Mouse (Mus musculus): ENCODE data around the gene Acnat1. TPM values are rescaled to one million over a fixed set of nuclear protein-coding genes. Genes with fewer than 3 reads are reported as not detected.
A peak's percentile ranks its signal among the peaks of the same experiment; 100 is the strongest.
"Not testable (repeated sequence)": the region's sequence is repeated elsewhere in the genome, so short reads cannot be mapped to it uniquely, and the experiment has no call there.

Acnat1 gene
- 0.09 TPM in 1 of 2 replicates, not detected in the other for total RNA-seq (2017)

- ATAC-seq (replicated peaks; ENCODE audit: low read depth, poor library complexity, severe bottlenecking) = no peak
Measured at GRCm38 (mm10) chr4:49473435-49474100, at the start of gene Acnat1. Acnat1 (minus strand) TSS chr4:49473912.

- ATAC-seq (replicated peaks; ENCODE audit: low read depth, poor library complexity, severe bottlenecking) = no peak
Measured at GRCm38 (mm10) chr4:49522576-49522975, 48.9 kb upstream of the Acnat1 start.

GRCm38 (mm10) chr4:49521346-49521745 lies 47.6 kb upstream of the Acnat1 start:
- peak; percentile 51 for ATAC-seq (replicated peaks; ENCODE audit: low read depth, poor library complexity, severe bottlenecking)

GRCm38 (mm10) chr4:49520572-49521340 lies 47.0 kb upstream of the Acnat1 start, which contains the start of the genes Mrpl50 and Zfp189:
Mrpl50 (minus strand) TSS chr4:49521093.
Zfp189 (plus strand) TSS chr4:49521176.
- peak; percentile 96 for ATAC-seq (replicated peaks; ENCODE audit: low read depth, poor library complexity, severe bottlenecking)

- no peak for ATAC-seq (replicated peaks; ENCODE audit: low read depth, poor library complexity, severe bottlenecking)
Measured at GRCm38 (mm10) chr4:49519476-49519875, 45.8 kb upstream of the Acnat1 start.

GRCm38 (mm10) chr4:49514441-49514840 lies 40.7 kb upstream of the Acnat1 start:
- no peak for ATAC-seq (replicated peaks; ENCODE audit: low read depth, poor library complexity, severe bottlenecking)

GRCm38 (mm10) chr4:49512636-49513035 lies 38.9 kb upstream of the Acnat1 start:
- no peak for ATAC-seq (replicated peaks; ENCODE audit: low read depth, poor library complexity, severe bottlenecking)

- ATAC-seq (replicated peaks; ENCODE audit: low read depth, poor library complexity, severe bottlenecking) = not testable (repeated sequence)
Measured at GRCm38 (mm10) chr4:49510236-49510835, 36.6 kb upstream of the Acnat1 start.

GRCm38 (mm10) chr4:49509183-49509582 lies 35.5 kb upstream of the Acnat1 start:
- no peak for ATAC-seq (replicated peaks; ENCODE audit: low read depth, poor library complexity, severe bottlenecking)

- ATAC-seq (replicated peaks; ENCODE audit: low read depth, poor library complexity, severe bottlenecking) = no peak
Measured at GRCm38 (mm10) chr4:49506386-49506785, 32.7 kb upstream of the Acnat1 start, which contains the start of gene Baat. Baat (minus strand) TSS chr4:49506557.

GRCm38 (mm10) chr4:49503563-49503962 lies 29.9 kb upstream of the Acnat1 start:
- ATAC-seq (replicated peaks; ENCODE audit: low read depth, poor library complexity, severe bottlenecking) = no peak

GRCm38 (mm10) chr4:49485934-49486650 lies 12.4 kb upstream of the Acnat1 start:
- not testable (repeated sequence) for ATAC-seq (replicated peaks; ENCODE audit: low read depth, poor library complexity, severe bottlenecking)

GRCm38 (mm10) chr4:49485442-49485841 lies 11.7 kb upstream of the Acnat1 start:
- no peak for ATAC-seq (replicated peaks; ENCODE audit: low read depth, poor library complexity, severe bottlenecking)

- ATAC-seq (replicated peaks; ENCODE audit: low read depth, poor library complexity, severe bottlenecking) = no peak
Measured at GRCm38 (mm10) chr4:49480896-49481295, 7.2 kb upstream of the Acnat1 start.

GRCm38 (mm10) chr4:49480104-49480760 lies 6.5 kb upstream of the Acnat1 start:
- no peak for ATAC-seq (replicated peaks; ENCODE audit: low read depth, poor library complexity, severe bottlenecking)

- not testable (repeated sequence) for ATAC-seq (replicated peaks; ENCODE audit: low read depth, poor library complexity, severe bottlenecking)
Measured at GRCm38 (mm10) chr4:49479035-49479434, 5.3 kb upstream of the Acnat1 start.

GRCm38 (mm10) chr4:49478118-49478877 lies 4.6 kb upstream of the Acnat1 start:
- peak; percentile 98 for ATAC-seq (replicated peaks; ENCODE audit: low read depth, poor library complexity, severe bottlenecking)

GRCm38 (mm10) chr4:49474583-49474982 lies 871 bp upstream of the Acnat1 start:
- no peak for ATAC-seq (replicated peaks; ENCODE audit: low read depth, poor library complexity, severe bottlenecking)
